Mouse (Mus musculus): Measurements from ENCODE around the gene Cit.
A peak's percentile ranks its signal among the peaks of the same experiment; 100 is the strongest.

The Cit gene

DNA sequence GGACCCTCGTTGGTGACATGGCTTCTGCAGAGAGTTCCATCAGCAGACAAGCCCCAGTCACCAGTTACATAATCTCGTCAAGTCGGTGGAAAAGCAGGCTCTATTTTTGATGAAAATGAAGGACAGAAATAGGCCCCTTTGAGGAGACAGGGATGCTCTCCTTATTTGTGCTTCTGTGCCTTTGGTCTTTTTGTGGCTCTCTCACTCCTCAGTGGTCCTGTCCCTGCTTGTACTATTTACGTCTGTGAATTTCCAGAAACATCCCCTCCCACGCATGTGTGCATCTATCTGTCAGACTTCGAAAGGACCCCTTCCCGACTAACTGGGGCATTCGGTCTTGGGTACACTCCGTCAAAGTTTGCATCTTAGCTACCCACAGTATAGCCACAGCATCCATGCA is 116.7 kb downstream of the Cit start:
- no peak for DNase-seq (ENCODE audit: low spot score in 2 of 2)

DNA sequence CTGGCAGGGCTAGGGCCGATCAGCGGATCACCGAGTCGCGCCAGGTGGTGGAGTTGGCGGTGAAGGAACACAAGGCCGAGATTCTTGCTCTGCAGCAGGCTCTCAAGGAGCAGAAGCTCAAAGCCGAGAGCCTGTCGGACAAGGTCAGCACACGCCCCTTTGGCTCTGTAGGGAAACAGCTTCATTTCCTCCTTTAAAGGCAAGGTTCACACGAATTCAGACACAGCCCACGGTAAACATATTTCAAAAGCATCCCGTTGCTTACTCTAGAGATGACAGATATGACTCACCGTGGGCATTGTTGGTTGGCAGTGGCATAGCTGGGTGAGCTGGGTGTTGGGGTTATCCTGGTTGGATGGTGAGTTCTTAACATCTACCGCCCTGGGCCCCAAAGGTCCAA is 126.2 kb downstream of the Cit start:
- peak; percentile 45 to 56 for DNase-seq (ENCODE audit: low spot score in 2 of 2)

DNA sequence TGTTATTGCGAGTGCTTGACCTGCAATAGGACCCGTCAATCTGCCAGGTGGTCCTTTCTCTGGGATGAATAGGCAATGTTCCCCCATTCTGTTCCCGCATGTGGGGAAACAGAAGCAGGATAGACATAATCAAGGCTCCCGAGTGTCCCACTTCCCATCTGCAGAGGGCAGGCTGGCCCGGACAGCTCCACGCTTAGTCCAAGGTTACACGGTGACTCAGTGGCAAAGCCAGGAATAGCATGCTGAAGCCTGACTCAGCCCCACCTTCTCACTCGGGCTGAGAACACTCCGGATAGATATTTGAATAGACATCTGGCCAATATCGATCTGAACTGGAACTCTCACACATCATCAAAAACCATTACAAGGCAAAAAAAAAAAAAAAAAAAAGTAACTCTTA is 130.6 kb downstream of the Cit start:
- no peak for DNase-seq (ENCODE audit: low spot score in 2 of 2)

DNA sequence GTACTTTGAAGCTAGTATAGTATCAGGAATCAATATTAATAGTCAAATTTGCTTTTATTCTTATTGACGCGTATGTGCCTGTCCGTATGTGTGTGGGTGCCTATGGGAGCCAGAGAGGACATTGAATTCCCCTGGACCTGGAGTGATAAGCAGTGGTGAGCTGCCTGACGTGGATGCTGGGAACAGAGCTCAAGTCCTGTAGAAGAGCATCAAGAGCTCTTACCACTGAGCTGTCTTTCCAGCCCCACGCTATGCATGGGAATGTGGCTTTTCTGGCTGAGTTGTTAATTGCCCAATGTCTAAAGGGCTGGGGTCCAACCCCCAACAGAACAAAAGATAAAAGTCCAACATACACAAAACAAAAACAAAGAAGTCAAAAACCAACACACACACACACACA is 131.4 kb downstream of the Cit start:
- no peak for DNase-seq (ENCODE audit: low spot score in 2 of 2)

DNA sequence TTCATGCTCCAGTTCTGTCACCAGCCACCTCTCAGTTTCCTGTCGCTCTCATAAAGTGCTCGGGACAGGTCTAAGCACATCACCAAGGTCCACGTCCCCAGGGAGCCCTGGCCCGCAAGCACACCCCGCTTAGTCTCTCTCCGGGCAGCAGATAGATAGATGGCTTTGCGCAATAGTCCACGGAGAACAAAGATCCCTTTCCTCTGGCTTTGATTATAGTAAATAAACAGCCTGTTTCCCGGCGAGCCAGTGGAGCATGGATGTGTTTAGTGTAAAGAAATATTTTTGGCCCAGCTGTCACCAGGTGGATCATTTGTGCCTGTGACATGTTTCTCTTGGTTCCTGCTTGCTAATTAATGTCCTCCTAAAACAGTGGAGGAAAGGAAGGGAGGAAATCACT is 132.2 kb downstream of the Cit start:
- DNase-seq (ENCODE audit: low spot score in 2 of 2), result no peak

- no peak for DNase-seq (ENCODE audit: low spot score in 2 of 2)
Measured at GRCm38 (mm10) chr5:115977757-115978156, 132.7 kb downstream of the Cit start.

- no peak for DNase-seq (ENCODE audit: low spot score in 2 of 2)
Measured at GRCm38 (mm10) chr5:115978255-115978654, 133.2 kb downstream of the Cit start.

DNA sequence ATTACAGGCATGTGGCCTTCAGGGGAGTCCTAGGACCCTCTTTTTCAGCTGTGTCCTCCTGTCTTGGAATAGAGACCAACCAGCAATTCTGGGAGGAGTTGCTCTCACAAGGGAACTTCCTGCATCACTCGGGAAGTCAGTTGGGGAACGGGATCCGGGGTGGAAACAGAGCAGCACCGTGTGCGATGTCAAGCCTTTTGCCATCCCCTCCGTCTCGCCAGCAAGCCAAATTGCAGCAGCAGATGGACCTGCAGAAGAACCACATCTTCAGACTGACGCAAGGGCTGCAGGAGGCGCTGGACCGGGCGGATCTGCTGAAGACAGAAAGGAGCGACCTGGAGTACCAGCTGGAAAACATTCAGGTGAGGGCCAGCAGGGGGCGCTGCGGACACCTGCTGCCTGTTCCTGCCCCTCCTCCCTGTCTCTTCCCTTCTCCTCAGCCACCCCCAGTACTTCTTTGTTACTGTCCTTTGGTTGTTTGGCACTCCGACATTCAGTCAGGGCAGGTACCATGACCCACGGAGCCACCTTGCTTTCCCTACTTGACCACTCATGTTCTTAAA is 134.1 kb downstream of the Cit start:
- no peak for DNase-seq (ENCODE audit: low spot score in 2 of 2)

- no peak for DNase-seq (ENCODE audit: low spot score in 2 of 2)
Measured at GRCm38 (mm10) chr5:115980537-115980936, 135.5 kb downstream of the Cit start.

GRCm38 (mm10) chr5:115982671-115983373 is 137.7 kb downstream of the Cit start:
- peak; percentile 16 to 51 for DNase-seq (ENCODE audit: low spot score in 2 of 2)

DNA sequence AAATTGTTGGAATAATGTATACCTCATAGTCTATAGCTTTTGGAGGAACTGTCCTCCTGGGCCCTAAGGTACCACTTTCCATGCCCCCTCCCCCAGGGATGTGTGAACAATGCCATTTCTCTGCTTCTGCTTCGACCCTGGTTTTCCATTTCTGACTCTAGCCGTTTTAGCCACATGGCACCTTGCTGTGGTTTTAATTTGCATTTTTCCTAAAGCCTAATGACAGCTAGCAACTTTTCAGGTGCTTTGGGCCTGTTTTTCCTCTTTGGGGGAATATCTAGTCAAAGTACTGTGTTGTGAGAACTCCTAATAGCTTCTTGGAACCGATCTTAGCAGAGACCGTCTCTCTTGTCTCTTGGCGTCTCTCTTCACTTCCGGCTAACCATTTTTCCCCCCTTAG is 139.3 kb downstream of the Cit start:
- no peak for DNase-seq (ENCODE audit: low spot score in 2 of 2)

GRCm38 (mm10) chr5:115985101-115985500 is 140.0 kb downstream of the Cit start:
- DNase-seq (ENCODE audit: low spot score in 2 of 2), result no peak

- no peak for DNase-seq (ENCODE audit: low spot score in 2 of 2)
Measured at GRCm38 (mm10) chr5:115987284-115987683, 142.2 kb downstream of the Cit start.

GRCm38 (mm10) chr5:115991717-115992116 is 146.6 kb downstream of the Cit start:
- DNase-seq (ENCODE audit: low spot score in 2 of 2), result no peak

GRCm38 (mm10) chr5:115994101-115994500 is 149.0 kb downstream of the Cit start:
- no peak for DNase-seq (ENCODE audit: low spot score in 2 of 2)

GRCm38 (mm10) chr5:115997376-115997775 is 152.3 kb downstream of the Cit start:
- no peak for DNase-seq (ENCODE audit: low spot score in 2 of 2)

DNA sequence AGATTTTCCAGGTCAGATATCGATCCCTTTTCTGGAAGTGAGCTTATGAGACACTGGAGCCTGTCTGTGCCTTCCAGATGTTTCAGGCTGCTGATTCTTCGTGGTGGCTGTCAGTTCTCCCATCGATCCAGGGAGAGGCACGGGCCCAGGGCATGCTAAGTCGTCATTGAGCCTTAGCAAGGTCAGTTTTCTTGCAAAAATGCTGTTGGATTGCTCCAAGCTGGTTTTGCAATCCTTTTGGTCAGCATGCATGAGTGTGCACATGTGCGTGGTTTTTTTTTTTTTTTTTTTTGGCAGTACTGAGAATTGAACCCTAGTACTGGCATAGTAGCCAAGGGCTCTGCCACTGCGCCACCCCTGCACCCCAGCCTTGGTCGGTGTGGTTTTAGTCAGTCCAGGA is 158.1 kb downstream of the Cit start:
- no peak for DNase-seq (ENCODE audit: low spot score in 2 of 2)

GRCm38 (mm10) chr5:116003825-116004224 is 158.7 kb downstream of the Cit start:
- no peak for DNase-seq (ENCODE audit: low spot score in 2 of 2)

DNA sequence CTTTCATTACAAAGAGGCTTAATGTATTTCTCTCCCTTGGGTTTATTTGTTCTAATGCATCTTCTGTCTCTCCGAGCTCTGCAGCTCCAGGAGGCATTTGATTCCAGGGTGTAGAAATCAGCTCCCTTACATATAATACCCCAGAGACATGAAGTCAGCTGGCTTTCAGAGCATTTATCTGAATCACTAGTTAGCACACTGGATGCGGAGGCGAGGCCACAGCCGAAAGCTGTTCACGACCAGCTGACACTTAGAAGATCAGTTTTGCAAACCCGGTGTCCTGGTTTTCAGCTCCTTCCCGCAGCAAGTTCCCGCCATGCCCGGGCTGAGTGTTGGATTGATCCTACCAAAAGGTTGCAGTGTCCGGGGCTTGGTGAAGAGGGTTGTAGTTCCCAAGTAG is 159.2 kb downstream of the Cit start:
- DNase-seq (ENCODE audit: low spot score in 2 of 2), result no peak

DNA sequence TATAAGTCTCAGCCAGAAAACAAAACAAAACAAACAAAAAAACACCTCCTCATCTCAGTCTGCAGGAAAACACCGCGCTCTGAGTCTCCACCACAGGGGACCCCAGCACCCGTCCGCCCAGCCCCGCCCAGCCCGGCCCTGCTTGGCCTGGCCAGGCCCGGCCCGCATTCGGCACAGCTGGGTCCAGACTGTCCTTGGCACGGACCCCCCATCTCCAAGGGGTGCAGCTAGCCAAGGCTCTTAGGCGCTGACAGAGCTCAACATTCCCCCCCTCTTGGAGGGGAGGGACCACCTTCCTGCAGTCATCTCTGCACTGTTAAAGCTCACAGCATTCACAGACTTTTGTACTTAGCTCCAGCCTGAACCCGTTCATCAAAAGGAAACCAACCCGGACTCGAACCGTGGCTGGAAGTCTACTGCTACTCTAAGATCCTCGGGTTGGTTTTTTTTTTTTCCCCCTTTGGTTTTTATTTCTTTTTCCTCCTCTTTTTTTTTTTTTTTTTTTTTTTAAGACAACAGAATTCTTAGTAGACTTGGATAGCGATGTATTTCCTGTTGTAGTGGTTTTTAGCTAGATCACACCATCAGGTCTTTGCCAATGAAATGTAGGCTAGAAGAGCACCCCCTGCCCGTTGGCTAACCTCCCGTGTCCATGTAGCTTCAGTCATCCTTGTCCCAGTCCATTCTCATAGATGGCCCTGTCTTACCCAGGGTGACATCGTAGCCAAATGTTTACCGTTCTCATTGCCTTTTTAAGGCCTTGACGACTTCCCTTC is 161.4 kb downstream of the Cit start:
- DNase-seq (ENCODE audit: low spot score in 2 of 2), result no peak

GRCm38 (mm10) chr5:116007723-116008122 is 162.6 kb downstream of the Cit start:
- DNase-seq (ENCODE audit: low spot score in 2 of 2), result no peak

GRCm38 (mm10) chr5:116009091-116009851 is 164.2 kb downstream of the Cit start:
- DNase-seq (ENCODE audit: low spot score in 2 of 2), result peak; percentile 24 to 50

Measured in urinary bladder, adult 18-20 months (tissue).